Mouse (Mus musculus): ENCODE results near the gene Nxf1. TPM values are rescaled to one million over a fixed set of nuclear protein-coding genes. Genes with fewer than 3 reads are reported as not detected.
A peak's percentile ranks its signal among the peaks of the same experiment; 100 is the strongest.
"Not testable (repeated sequence)": the region's sequence is repeated elsewhere in the genome, so short reads cannot be mapped to it uniquely, and the experiment has no call there.

Gene Nxf1
- total RNA-seq, 4 experiments from 2014 or later: 77.1 to 88.0 (median 80.2) TPM

DNA sequence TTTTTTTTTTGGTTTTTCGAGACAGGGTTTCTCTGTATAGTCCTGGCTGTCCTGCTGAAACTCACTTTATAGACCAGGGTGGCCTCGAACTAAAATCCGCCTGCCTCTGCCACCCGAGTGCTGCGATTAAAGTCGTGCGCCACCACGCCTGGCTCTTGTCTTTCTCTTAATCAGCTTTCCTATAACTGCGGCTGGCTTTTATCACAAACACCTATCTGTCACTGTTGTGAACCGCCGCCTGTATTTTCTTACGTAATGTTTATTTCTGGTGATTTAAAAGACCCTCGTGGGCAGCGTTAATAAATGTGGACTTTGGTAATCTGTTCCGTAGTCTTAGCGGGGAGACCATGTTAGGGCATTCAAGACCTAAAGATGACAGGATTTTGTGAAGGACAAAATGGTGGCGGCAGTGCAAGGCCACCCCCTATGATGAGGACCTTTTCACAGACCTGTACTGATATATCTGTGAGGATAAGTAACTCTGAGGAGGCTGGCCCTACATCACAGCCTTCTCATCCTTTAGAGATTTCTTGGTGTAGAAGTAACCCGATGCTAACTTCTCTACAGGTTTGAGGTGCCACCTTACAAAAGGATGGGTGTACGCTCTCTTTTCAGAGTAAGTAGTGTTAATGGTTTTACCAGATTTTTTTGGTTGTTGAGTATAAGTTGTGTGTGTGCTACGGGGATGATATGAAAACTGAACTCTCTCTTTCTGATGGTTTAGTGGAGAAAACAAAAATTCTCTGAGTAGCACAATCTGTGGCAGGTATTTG is 33.1 kb upstream of the Nxf1 start:
- no peak for DNase-seq (ENCODE audit: low spot score in 2 of 2)

GRCm38 (mm10) chr19:8724392-8724791 is 32.5 kb upstream of the Nxf1 start:
- no peak for DNase-seq (ENCODE audit: low spot score in 2 of 2)

- DNase-seq (ENCODE audit: low spot score in 2 of 2): no peak
These were observed 31.7 kb upstream of the Nxf1 start for GRCm38 (mm10) chr19:8725081-8725613.

DNA sequence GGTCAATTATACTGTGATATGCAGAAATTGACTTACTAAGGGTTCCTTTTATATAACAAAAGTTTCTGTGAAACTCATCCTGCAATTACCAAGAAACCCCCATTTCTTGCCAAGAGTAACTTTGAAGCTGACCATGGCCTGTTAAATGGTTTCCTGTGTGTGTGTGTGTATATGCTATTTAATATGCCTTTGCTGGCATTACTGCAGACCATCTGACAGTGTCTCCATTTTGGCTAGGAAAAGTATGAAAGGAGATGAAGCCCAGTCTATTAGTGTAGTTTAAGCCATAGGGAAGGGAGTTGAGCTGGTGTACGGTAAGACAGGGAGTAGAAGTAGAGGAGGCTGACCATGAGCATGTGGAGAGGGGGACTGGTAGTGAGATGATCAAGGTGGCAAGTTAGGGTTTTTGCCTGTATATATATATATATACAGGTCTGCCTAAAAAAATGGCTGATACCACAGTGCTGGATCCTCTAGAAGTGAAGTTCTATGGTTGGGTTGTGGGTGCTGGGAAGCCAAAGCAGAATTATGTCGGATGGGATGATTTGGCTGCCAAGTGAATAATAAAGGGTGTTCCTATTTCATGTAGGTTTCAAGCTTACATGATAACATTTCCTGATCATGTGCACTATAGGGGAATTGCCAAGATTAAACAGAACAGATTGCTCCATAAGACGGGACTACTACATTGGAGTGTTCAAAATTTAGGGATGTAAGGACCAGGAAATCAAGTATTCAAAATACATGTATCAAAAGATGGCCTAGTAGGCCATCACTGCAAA is 30.1 kb upstream of the Nxf1 start:
- DNase-seq (ENCODE audit: low spot score in 2 of 2): no peak

GRCm38 (mm10) chr19:8727495-8728114 is 29.3 kb upstream of the Nxf1 start:
- no peak for DNase-seq (ENCODE audit: low spot score in 2 of 2)

- DNase-seq (ENCODE audit: low spot score in 2 of 2): not testable (repeated sequence)
These were observed 28.4 kb upstream of the Nxf1 start for GRCm38 (mm10) chr19:8728335-8729099.

GRCm38 (mm10) chr19:8734334-8734733 is 22.5 kb upstream of the Nxf1 start:
- DNase-seq (ENCODE audit: low spot score in 2 of 2): no peak

- peak; percentile 88 to 93 for DNase-seq (ENCODE audit: low spot score in 2 of 2)
These were observed 21.3 kb upstream of the Nxf1 start, which contains the start of gene Wdr74 for GRCm38 (mm10) chr19:8735389-8736159. Gene Wdr74, plus strand, starts transcription at chr19:8735827.

- no peak for DNase-seq (ENCODE audit: low spot score in 2 of 2)
These were observed 20.8 kb upstream of the Nxf1 start for GRCm38 (mm10) chr19:8736160-8736467.

GRCm38 (mm10) chr19:8738911-8739310 is 18.0 kb upstream of the Nxf1 start:
- no peak for DNase-seq (ENCODE audit: low spot score in 2 of 2)

DNA sequence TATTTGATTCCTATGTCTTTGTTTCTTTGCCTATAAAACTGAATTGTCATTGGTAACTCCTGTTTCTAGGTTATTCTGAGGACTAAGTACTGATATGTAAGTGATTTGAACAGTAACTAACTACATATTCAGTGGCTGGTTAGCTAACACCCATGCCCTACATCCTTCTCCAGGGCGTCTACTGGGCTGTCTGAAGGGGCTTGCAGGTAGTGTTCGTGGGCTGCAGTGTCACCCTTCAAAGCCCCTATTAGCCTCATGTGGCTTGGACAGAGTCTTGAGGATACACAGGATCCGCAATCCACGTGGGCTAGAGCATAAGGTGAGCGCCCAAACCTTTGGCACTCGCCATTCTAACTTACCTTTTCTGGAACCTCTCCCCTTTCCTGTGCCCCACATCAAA is 17.2 kb upstream of the Nxf1 start:
- DNase-seq (ENCODE audit: low spot score in 2 of 2): no peak

DNA sequence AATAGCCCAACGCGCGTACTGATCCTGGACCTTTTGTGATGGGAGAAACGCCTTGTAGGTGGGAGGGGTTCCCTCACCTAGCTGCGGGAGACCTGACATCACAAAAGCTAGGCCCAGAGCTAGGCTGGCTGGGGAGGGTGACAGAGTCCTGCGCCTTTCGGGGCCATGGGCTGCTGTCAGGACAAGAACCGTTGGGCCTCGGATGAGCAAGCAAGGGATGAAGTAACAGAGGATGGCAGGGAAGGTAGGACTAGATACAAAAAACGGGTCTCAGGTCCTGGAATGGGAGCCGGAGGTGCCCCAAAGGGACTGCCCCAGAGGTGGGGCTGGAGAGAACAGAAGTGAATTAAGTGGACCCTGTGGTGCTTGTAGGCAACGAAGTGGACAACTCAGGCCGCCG is 16.3 kb upstream of the Nxf1 start, which contains the start of gene 1700092M07Rik:
Gene 1700092M07Rik, plus strand, starts transcription at position 116 of the 400 bp plus-strand sequence.
- no peak for DNase-seq (ENCODE audit: low spot score in 2 of 2)

- DNase-seq (ENCODE audit: low spot score in 2 of 2): peak; percentile 93 to 97
These were observed 15.5 kb upstream of the Nxf1 start, which contains the start of gene Stx5a for GRCm38 (mm10) chr19:8741243-8741869. Gene Stx5a, plus strand, starts transcription at chr19:8741413.

GRCm38 (mm10) chr19:8742176-8742575 is 14.7 kb upstream of the Nxf1 start:
- no peak for DNase-seq (ENCODE audit: low spot score in 2 of 2)

GRCm38 (mm10) chr19:8745382-8745781 is 11.5 kb upstream of the Nxf1 start:
- no peak for DNase-seq (ENCODE audit: low spot score in 2 of 2)

DNA sequence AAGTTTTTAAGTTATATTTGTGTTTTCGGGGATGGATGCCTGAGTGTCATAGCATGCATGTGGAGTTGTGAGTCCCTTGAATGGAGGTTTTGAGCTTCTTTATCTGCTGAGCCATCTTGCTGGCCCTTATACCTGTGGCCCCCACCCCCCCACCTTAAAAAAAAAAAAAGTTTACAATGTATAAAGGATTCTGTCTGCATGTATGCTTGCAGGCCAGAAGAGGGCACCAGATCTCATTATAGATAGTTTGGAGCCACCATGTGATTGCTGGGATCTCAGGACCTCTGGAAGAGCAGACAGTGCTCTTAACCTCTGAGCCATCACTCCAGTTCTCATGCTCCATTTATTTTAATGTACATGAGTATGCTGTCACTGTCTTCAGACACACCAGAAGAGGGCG is 9.5 kb upstream of the Nxf1 start:
- no peak for DNase-seq (ENCODE audit: low spot score in 2 of 2)

DNA sequence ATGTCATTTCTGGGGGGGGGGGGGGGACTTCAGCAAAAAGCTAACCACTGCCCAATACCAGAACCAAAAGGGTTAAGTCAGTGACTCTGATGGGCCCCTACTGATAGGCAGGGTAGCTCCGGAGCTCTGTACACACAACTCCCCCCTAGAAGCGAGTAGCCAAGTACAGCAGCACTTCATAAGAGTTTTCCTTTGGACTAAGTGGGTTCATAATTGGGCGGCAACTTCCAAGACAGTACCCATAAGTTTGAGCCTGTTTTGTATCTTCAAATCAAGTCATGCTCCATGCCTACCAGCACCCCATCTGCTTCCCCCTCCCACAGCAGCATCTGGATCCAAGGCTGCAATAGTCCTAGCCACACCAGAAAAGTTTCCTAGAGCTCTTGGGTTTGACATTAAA is 1.2 kb upstream of the Nxf1 start:
- no peak for DNase-seq (ENCODE audit: low spot score in 2 of 2)

- DNase-seq (ENCODE audit: low spot score in 2 of 2): no peak
These were observed 662 bp downstream of the Nxf1 start for GRCm38 (mm10) chr19:8757471-8757998.

DNA sequence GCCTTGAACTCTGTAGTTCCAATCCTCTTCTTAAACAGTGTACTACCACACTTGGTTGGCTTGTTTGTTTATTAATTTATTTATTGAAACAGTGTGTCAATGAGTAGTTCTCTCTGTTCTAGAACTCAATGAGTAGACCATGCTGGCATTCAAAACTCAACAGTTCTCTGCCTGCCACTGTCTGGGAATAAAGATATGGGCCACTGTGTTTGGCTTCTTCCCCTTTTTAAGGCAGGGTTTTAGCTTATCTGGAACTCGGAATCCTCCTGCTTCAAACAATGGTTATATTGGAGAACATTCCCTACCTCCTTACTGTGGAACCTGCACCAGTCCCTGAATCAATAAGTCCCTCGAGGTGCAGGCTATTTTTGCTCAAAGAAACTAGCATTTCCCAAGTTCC is 2.0 kb downstream of the Nxf1 start:
- DNase-seq (ENCODE audit: low spot score in 2 of 2): no peak

DNA sequence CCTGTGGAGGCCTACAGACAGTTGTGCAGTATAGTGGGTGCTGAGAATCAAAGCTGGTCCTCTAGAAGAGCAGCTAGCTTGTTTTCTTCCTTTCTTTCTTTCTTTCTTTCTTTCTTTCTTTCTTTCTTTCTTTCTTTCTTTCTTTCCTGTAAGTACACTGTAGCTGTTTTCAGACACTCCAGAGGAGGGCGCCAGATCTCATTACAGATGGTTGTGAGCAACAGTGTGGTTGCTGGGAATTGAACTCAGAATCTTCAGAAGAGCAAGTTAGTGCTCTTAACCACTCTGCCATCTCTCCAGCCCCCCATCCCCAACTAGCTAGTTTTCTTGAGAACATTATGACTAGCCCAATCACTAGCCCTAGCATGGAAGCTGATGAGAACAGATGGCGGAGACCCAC is 3.9 kb downstream of the Nxf1 start:
- DNase-seq (ENCODE audit: low spot score in 2 of 2): no peak
